Comparison of ENCODE assay signal across 8 mouse cellular contexts in genomic region chr13:20183512-20184238, GRCm38 (mm10).
A peak's percentile ranks its signal among the peaks of the same experiment; 100 is the strongest.
DNase-seq lines count a peak whose midpoint lies in the region; ATAC-seq lines count a peak whose summit lies in the region.

No protein-coding gene starts in this region.

- H3K4me2 ChIP-seq in forebrain, embryonic 13.5 days: peak overlapping the region; percentile 27

- H3K27me3 ChIP-seq in forebrain, embryonic 13.5 days: no peaks in the 10 kb centered on the region

- H3K9ac ChIP-seq in forebrain, embryonic 13.5 days: no peak overlapping the region

- ATAC-seq in forebrain, embryonic 13.5 days: peak; percentile 85

- H3K9me3 ChIP-seq in forebrain, embryonic 13.5 days (replicated peaks): no peaks in the 10 kb centered on the region

- peaks cover 31% of the 10 kb centered on the region for H3K4me1 ChIP-seq in forebrain, embryonic 13.5 days

- WGBS in forebrain, embryonic 13.5 days: 4% methylated on average over 9 of the region's 9 CpGs

- peak; percentile 31 for DNase-seq in layer of hippocampus, adult 11-12 months (ENCODE audit: low spot score)
- no peak for DNase-seq in layer of hippocampus, adult 9-11 months
- peak; percentile 37 for DNase-seq in adrenal gland, postnatal 25 days
- peak; percentile 23 for DNase-seq in kidney, postnatal 14 days
- peak; percentile 59 for DNase-seq in lung, postnatal 25 days (ENCODE audit: low spot score)
- peak; percentile 33 for DNase-seq in right cerebral cortex, postnatal 4 days
- no peak for DNase-seq in testis, postnatal 10 days (ENCODE audit: low spot score)

- peak overlapping the region; percentile 55 for H3K27ac ChIP-seq in forebrain, embryonic 13.5 days

- H3K36me3 ChIP-seq in forebrain, embryonic 13.5 days (ENCODE audit: poor library complexity, severe bottlenecking): no peaks in the 10 kb centered on the region

- H3K4me3 ChIP-seq in forebrain, embryonic 13.5 days: no peak overlapping the region

Comparison
In these comparisons a context has a peak if more than half of its experiments do, and no peak if none do; other contexts are left out.
1. DNase-seq: peak in layer of hippocampus, adult 11-12 months (single experiment), adrenal gland, postnatal 25 days (single experiment), kidney, postnatal 14 days (single experiment), lung, postnatal 25 days (single experiment) and right cerebral cortex, postnatal 4 days (single experiment); none in layer of hippocampus, adult 9-11 months (single experiment) and testis, postnatal 10 days (single experiment).